Mouse (Mus musculus) MEL (cell line): ENCODE measurements around the gene Spata22. TPM values are rescaled to one million over a fixed set of nuclear protein-coding genes. Genes with fewer than 3 reads are reported as not detected.

Experiments
- DNase-seq: peaks from one replicate; pipeline ENCODE4 v3.0.0; 2011; ENCODE audit warnings: low read depth, low spot score
- H3K27ac ChIP-seq: 2 replicates; pipeline ENCODE4 v1.5.1; 2012; ENCODE audit warnings: low read depth, mild to moderate bottlenecking, control low read depth, low read length, moderate library complexity; ENCODE audit not compliant: control insufficient read depth
- H3K27me3 ChIP-seq, 2 experiments: fragments of 150-350 bp in 1 of 2; sonication (generic) in 1 of 2; 2 replicates each; pipeline ENCODE4 v1.6.1; 2012; ENCODE audit warnings: low read length in 2 of 2, mild to moderate bottlenecking in 2 of 2, improper control_type of control experiment in 1 of 2, moderate library complexity in 1 of 2; ENCODE audit not compliant: insufficient read depth in 2 of 2, control insufficient read depth in 1 of 2
- H3K36me3 ChIP-seq, 2 experiments: 2 replicates each; pipeline ENCODE4 v1.6.1; 2012 to 2014; ENCODE audit warnings: low read length in 2 of 2, improper control_type of control experiment in 1 of 2, inconsistent platforms in 1 of 2, mild to moderate bottlenecking in 1 of 2; ENCODE audit not compliant: insufficient read depth in 2 of 2, control insufficient read depth in 1 of 2
- H3K4me1 ChIP-seq, 2 experiments: fragments of 150-350 bp in 1 of 2; sonication (generic) in 1 of 2; 2 replicates each; pipeline ENCODE4 v1.6.1; 2012; ENCODE audit warnings: low read length in 2 of 2, improper control_type of control experiment in 1 of 2, mild to moderate bottlenecking in 1 of 2; ENCODE audit not compliant: insufficient read depth in 2 of 2, control insufficient read depth in 1 of 2
- H3K4me3 ChIP-seq, 2 experiments: fragments of 150-350 bp in 1 of 2; sonication (generic) in 1 of 2; 2 replicates each; pipeline ENCODE4 v1.5.1; 2012; ENCODE audit warnings: low read depth in 2 of 2, low read length in 2 of 2, mild to moderate bottlenecking in 2 of 2, moderate library complexity in 2 of 2, control low read depth in 1 of 2, improper control_type of control experiment in 1 of 2; ENCODE audit not compliant: control insufficient read depth in 1 of 2, insufficient read depth in 1 of 2
- H3K79me2 ChIP-seq: 2 replicates; pipeline ENCODE4 v1.6.1; 2012; ENCODE audit warnings: mild to moderate bottlenecking, low read length, moderate library complexity; ENCODE audit not compliant: control insufficient read depth, poor library complexity, insufficient read depth
- H3K9ac ChIP-seq: 2 replicates; pipeline ENCODE4 v1.6.1; 2012; ENCODE audit warnings: low read depth, mild to moderate bottlenecking, control low read depth, low read length, moderate library complexity; ENCODE audit not compliant: control insufficient read depth, poor library complexity, severe bottlenecking
- H3K9me3 ChIP-seq: fragments of 150-350 bp; sonication (generic); replicated peaks from 2 replicates; pipeline ENCODE4 v1.6.1; 2012; ENCODE audit warnings: mild to moderate bottlenecking, low read length, improper control_type of control experiment, moderate library complexity; ENCODE audit not compliant: insufficient read depth
- CHD2 ChIP-seq: IDR thresholded peaks from 2 replicates; pipeline ENCODE4 v1.6.1; 2011; ENCODE audit warnings: low read length, improper control_type of control experiment
- E2F4 ChIP-seq: IDR thresholded peaks from 2 replicates; pipeline ENCODE4 v1.6.1; 2011; ENCODE audit warnings: low read depth, low read length, improper control_type of control experiment, borderline replicate concordance
- EP300 ChIP-seq, 2 experiments: IDR thresholded peaks; 2 replicates each; pipeline ENCODE4 v1.6.1; 2011; ENCODE audit warnings: improper control_type of control experiment in 2 of 2, low read length in 2 of 2, low read depth in 1 of 2, mild to moderate bottlenecking in 1 of 2
- ETS1 ChIP-seq: IDR thresholded peaks from 2 replicates; pipeline ENCODE4 v1.6.1; 2012; ENCODE audit warnings: low read depth, mild to moderate bottlenecking, inconsistent platforms, low read length, improper control_type of control experiment, moderate library complexity
- GATA1 ChIP-seq: IDR thresholded peaks from 2 replicates; pipeline ENCODE4 v1.6.1; 2011; ENCODE audit warnings: low read depth, low read length, improper control_type of control experiment
- HCFC1 ChIP-seq: IDR thresholded peaks from 2 replicates; pipeline ENCODE4 v1.6.1; 2012; ENCODE audit warnings: low read depth, mild to moderate bottlenecking, inconsistent platforms, low read length, improper control_type of control experiment, moderate library complexity
- JUND ChIP-seq: IDR thresholded peaks from 2 replicates; pipeline ENCODE4 v1.6.1; 2011; ENCODE audit warnings: low read depth, mild to moderate bottlenecking, improper control_type of control experiment, low read length
- MAZ ChIP-seq: IDR thresholded peaks from 2 replicates; pipeline ENCODE4 v1.6.1; 2012; ENCODE audit warnings: low read depth, mild to moderate bottlenecking, inconsistent platforms, low read length, improper control_type of control experiment
- MXI1 ChIP-seq: IDR thresholded peaks from 2 replicates; pipeline ENCODE4 v1.6.1; 2011; ENCODE audit warnings: mild to moderate bottlenecking, low read depth, low read length, improper control_type of control experiment
- MYB ChIP-seq: IDR thresholded peaks from 2 replicates; pipeline ENCODE4 v1.6.1; 2011; ENCODE audit warnings: mild to moderate bottlenecking, low read depth, low read length, improper control_type of control experiment
- MYC ChIP-seq: IDR thresholded peaks from 2 replicates; pipeline ENCODE4 v1.6.1; 2011; ENCODE audit warnings: low read depth, mild to moderate bottlenecking, low read length, improper control_type of control experiment, moderate library complexity
- NRF1 ChIP-seq: IDR thresholded peaks from 2 replicates; pipeline ENCODE4 v1.6.1; 2014; ENCODE audit warnings: low read depth, mild to moderate bottlenecking, inconsistent platforms, low read length, improper control_type of control experiment, moderate library complexity; ENCODE audit not compliant: poor library complexity, insufficient read depth, severe bottlenecking
- POLR2AphosphoS2 ChIP-seq: IDR thresholded peaks from 2 replicates; pipeline ENCODE4 v1.6.1; 2011; ENCODE audit warnings: low read length, improper control_type of control experiment
- RAD21 ChIP-seq: IDR thresholded peaks from 2 replicates; pipeline ENCODE4 v1.6.1; 2011; ENCODE audit warnings: mild to moderate bottlenecking, low read depth, low read length, improper control_type of control experiment
- SIN3A ChIP-seq: IDR thresholded peaks from 2 replicates; pipeline ENCODE4 v1.6.1; 2012; ENCODE audit warnings: low read length, improper control_type of control experiment, inconsistent platforms
- TCF12 ChIP-seq: IDR thresholded peaks from 2 replicates; pipeline ENCODE4 v1.6.1; 2014; ENCODE audit warnings: low read depth, mild to moderate bottlenecking, inconsistent platforms, low read length, improper control_type of control experiment, moderate library complexity
- UBTF ChIP-seq: IDR thresholded peaks from 2 replicates; pipeline ENCODE4 v1.6.1; 2012; ENCODE audit warnings: low read depth, mild to moderate bottlenecking, inconsistent platforms, low read length, improper control_type of control experiment, moderate library complexity, borderline replicate concordance; ENCODE audit not compliant: insufficient read depth
- ZKSCAN1 ChIP-seq: IDR thresholded peaks from 2 replicates; pipeline ENCODE4 v1.6.1; 2012; ENCODE audit warnings: low read depth, mild to moderate bottlenecking, inconsistent platforms, low read length, improper control_type of control experiment, moderate library complexity
- ZMIZ1 ChIP-seq: IDR thresholded peaks from 2 replicates; pipeline ENCODE4 v1.6.1; 2012; ENCODE audit warnings: low read depth, mild to moderate bottlenecking, inconsistent platforms, low read length, improper control_type of control experiment, moderate library complexity
- ZNF384 ChIP-seq: IDR thresholded peaks from 2 replicates; pipeline ENCODE4 v1.6.1; 2012; ENCODE audit warnings: low read depth, mild to moderate bottlenecking, inconsistent platforms, low read length, improper control_type of control experiment
- polyA plus RNA-seq, 2 experiments: library from polyadenylated mRNA; stranded (reverse) in 1 of 2; unstranded in 1 of 2; fragments of >175 nt in 1 of 2; fragments of >200 nt in 1 of 2; gene quantifications; 2 replicates each; pipeline versions ENCODE4 v1.2.1 to v1.2.4; 2012; ENCODE audit warnings: low replicate concordance in 2 of 2, low read depth in 1 of 2; ENCODE audit not compliant: insufficient read length in 2 of 2, insufficient read depth in 1 of 2, missing spikeins in 1 of 2
- total RNA-seq: library from RNA; depleted of rRNA; stranded (reverse); fragments of 300-350 nt; gene quantifications from 2 replicates; pipeline ENCODE4 v1.2.3, GENCODE M21; 2012; rRNA removed

Gene Spata22
- total RNA-seq: not detected in 2 replicates
- polyA plus RNA-seq: not detected

- no peaks in the 10 kb centered on the region for H3K79me2 ChIP-seq
- no peaks in the 10 kb centered on the region for H3K9me3 ChIP-seq
- peaks cover 3 to 5% of the 10 kb centered on the region in 2 experiments; a peak in 3 of 4 replicates for H3K27me3 ChIP-seq
- no peak for TF ChIP-seq NRF1
- TF ChIP-seq EP300 (IDR thresholded peaks at IDR 0.05; ENCODE audit: low read depth in 1 of 2, low read length in 2 of 2): no peak
- no peak for TF ChIP-seq CHD2
- no peak for TF ChIP-seq JUND
- no peak for TF ChIP-seq UBTF
- TF ChIP-seq ZNF384: no peak
- no peak for TF ChIP-seq HCFC1
- TF ChIP-seq SIN3A: no peak
- TF ChIP-seq MYB: no peak
- no peak for TF ChIP-seq RAD21
- no peak for TF ChIP-seq E2F4
- no peak for TF ChIP-seq ZKSCAN1
- TF ChIP-seq TCF12: no peak
- no peak for TF ChIP-seq MXI1
- no peak for TF ChIP-seq MAZ
- no peak for TF ChIP-seq GATA1
- no peak within 1 kb of the TSS for H3K4me3 ChIP-seq
- H3K27ac ChIP-seq: no peak within 1 kb of the TSS
- no peak for DNase-seq
- no peaks in the 10 kb centered on the region for H3K36me3 ChIP-seq
- H3K9ac ChIP-seq: no peak within 1 kb of the TSS
- H3K4me1 ChIP-seq: 0 out of 4 replicates have a peak, but pooled peaks cover 0 to 2% of the 10 kb centered on the region in 2 experiments
Measured at GRCm38 (mm10) chr11:73329442-73329841, at the start of gene Spata22, which contains the start of the genes Aspa and Gm49340. Spata22 (plus strand) TSS chr11:73329741. Aspa (minus strand) TSS chr11:73329596. Gm49340 (plus strand) TSS chr11:73329741.

GRCm38 (mm10) chr11:73280710-73281109, 48.8 kb upstream of the Spata22 start:
- Histone ChIP-seq H3K9me3 (no peaks in the 10 kb centered on the region), H3K36me3 (no peaks in the 10 kb centered on the region), H3K4me3 (no peak overlapping the region), H3K27ac (no peak overlapping the region), H3K9ac (no peak overlapping the region), H3K4me1 (no peaks in the 10 kb centered on the region), H3K27me3 (no peaks in the 10 kb centered on the region), H3K79me2 (no peaks in the 10 kb centered on the region)
- no peak for DNase-seq
- TF ChIP-seq SIN3A: no peak
- TF ChIP-seq POLR2AphosphoS2: no peak
- no peak for TF ChIP-seq ETS1
- no peak for TF ChIP-seq EP300 (IDR thresholded peaks at IDR 0.05; ENCODE audit: low read depth in 1 of 2, low read length in 2 of 2)
- TF ChIP-seq ZMIZ1: no peak
- TF ChIP-seq MYC: no peak
